8 mouse cellular contexts compared by ENCODE assay signal in the genomic region with DNA sequence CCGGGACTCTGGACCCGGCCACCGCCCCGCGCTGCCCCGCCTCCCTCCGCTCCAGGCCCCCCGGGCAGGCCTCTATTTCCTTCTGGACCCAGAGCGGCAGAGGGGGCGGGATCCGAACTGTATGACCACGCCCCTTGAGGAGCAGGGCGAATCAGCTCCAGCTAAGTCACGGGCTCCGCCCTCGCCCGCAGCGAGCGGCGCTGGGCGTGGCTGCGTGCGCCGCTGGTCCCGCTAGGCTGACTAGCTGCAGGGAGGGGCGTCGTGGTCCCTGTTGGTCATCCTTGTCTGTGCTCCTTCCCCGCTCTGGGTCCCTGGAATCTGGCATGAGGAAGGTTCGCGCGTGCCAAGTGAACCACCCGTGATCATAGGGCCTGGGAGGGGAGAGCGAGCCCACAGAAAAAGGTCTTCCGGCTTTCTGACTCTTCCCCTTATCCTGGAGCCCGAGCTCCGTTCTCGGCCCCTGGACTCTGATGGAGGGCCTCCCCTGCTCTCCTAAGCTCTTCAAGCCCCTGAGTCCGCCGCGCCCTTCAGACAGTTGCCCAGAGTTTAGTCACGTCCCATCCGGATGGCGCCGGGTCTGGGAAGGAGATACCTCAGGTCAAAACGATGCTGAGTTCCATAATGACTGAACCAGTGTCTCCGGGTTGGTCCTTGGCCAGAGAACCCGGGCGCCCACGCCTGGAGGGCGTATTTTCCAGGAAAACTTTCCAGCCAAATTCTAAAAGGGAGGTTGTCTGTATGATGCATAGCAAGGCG. TPM values are rescaled to one million over a fixed set of nuclear protein-coding genes. Genes with fewer than 3 reads are reported as not detected.
A peak's percentile ranks its signal among the peaks of the same experiment; 100 is the strongest.
DNase-seq lines count a peak whose midpoint lies in the region; ATAC-seq and TF ChIP-seq lines count a peak whose summit lies in the region.

Gene Ugdh (minus strand): TSS at position 144 of the 756 bp plus-strand sequence.

- DNase-seq in A20 (ENCODE audit: low read depth, low spot score) = peak; percentile 96
- DNase-seq in heart, embryonic 10.5 days (ENCODE audit: low spot score) = peak; percentile 99
- peak; percentile 99 for DNase-seq in liver
- DNase-seq in spleen, postnatal 4 days (ENCODE audit: low spot score in 2 of 2) = peak; percentile 96 to 98

- peak within 1 kb of the TSS; percentile 77 for H3K9ac ChIP-seq in kidney, embryonic 15.5 days

- TF ChIP-seq POLR2A in bone marrow macrophage, adult 2 months (IDR thresholded peaks at IDR 0.05; ENCODE audit: borderline replicate concordance, low read depth, low read length) = peak; percentile 64; the same call in 1 of the 2 replicates
- TF ChIP-seq POLR2A in embryonic fibroblast, embryonic 13.5 days (IDR thresholded peaks at IDR 0.05; ENCODE audit: low read depth, low read length) = peak; percentile 94

- peak within 1 kb of the TSS; percentile 79 for H3K4me2 ChIP-seq in kidney, embryonic 15.5 days

- no peaks in the 10 kb centered on the region for H3K9me3 ChIP-seq in heart, embryonic 10.5 days
- H3K9me3 ChIP-seq in kidney, embryonic 15.5 days (replicated peaks) = no peaks in the 10 kb centered on the region

- ATAC-seq in kidney, embryonic 15.5 days (replicated peaks; ENCODE audit: low FRiP score) = peak; percentile 99
- ATAC-seq in monocyte, adult 5-6 weeks (replicated peaks; ENCODE audit: insufficient number of reproducible peaks, low FRiP score, low TSS enrichment, poor library complexity, severe bottlenecking) = peak; percentile 96

- under 1% methylated on average over 51 of the region's 51 CpGs for WGBS in heart, embryonic 10.5 days
- 0% methylated on average over 50 of the region's 51 CpGs for WGBS in kidney, embryonic 15.5 days

- H3K36me3 ChIP-seq in heart, embryonic 10.5 days = peaks cover 3% of the 10 kb centered on the region; the same call in 1 of the 2 replicates
- H3K36me3 ChIP-seq in kidney, embryonic 15.5 days = no peaks in the 10 kb centered on the region

- H3K4me3 ChIP-seq in bone marrow macrophage, adult 2 months (ENCODE audit: insufficient read depth, low read length) = peak within 1 kb of the TSS; percentile 89
- H3K4me3 ChIP-seq in embryonic fibroblast, embryonic 13.5 days (ENCODE audit: insufficient read depth, low read length) = peak within 1 kb of the TSS; percentile 86
- peak within 1 kb of the TSS; percentile 81 for H3K4me3 ChIP-seq in heart, embryonic 10.5 days
- peak within 1 kb of the TSS; percentile 82 for H3K4me3 ChIP-seq in kidney, embryonic 15.5 days (replicated peaks)

- no peak for TF ChIP-seq CTCF in bone marrow macrophage, adult 2 months (IDR thresholded peaks at IDR 0.05; ENCODE audit: low read depth, low read length)
- TF ChIP-seq CTCF in embryonic fibroblast, embryonic 13.5 days (IDR thresholded peaks at IDR 0.05; ENCODE audit: borderline replicate concordance, insufficient read depth, low read length) = no peak; the same call in 1 of the 2 replicates

- peaks cover 20% of the 10 kb centered on the region for H3K4me1 ChIP-seq in bone marrow macrophage, adult 2 months (ENCODE audit: control insufficient read depth, insufficient read depth, low read length)
- H3K4me1 ChIP-seq in embryonic fibroblast, embryonic 13.5 days (ENCODE audit: control insufficient read depth, insufficient read depth, low read length) = peaks cover 14% of the 10 kb centered on the region
- peaks cover 33% of the 10 kb centered on the region for H3K4me1 ChIP-seq in heart, embryonic 10.5 days
- H3K4me1 ChIP-seq in kidney, embryonic 15.5 days = peaks cover 13% of the 10 kb centered on the region; the same call in 1 of the 2 replicates

- H3K27me3 ChIP-seq in heart, embryonic 10.5 days (ENCODE audit: insufficient read depth, poor library complexity, severe bottlenecking) = no peaks in the 10 kb centered on the region
- no peaks in the 10 kb centered on the region for H3K27me3 ChIP-seq in kidney, embryonic 15.5 days

- H3K27ac ChIP-seq in bone marrow macrophage, adult 2 months (ENCODE audit: insufficient read depth, low read depth, low read length) = peak within 1 kb of the TSS; percentile 69
- H3K27ac ChIP-seq in embryonic fibroblast, embryonic 13.5 days (ENCODE audit: insufficient read depth, low read length) = peak within 1 kb of the TSS; percentile 96
- peak within 1 kb of the TSS; percentile 92 for H3K27ac ChIP-seq in heart, embryonic 10.5 days
- H3K27ac ChIP-seq in kidney, embryonic 15.5 days = peak within 1 kb of the TSS; percentile 93

RNA-seq across cellular contexts. Expression of gene Ugdh, which starts in this region (rescaled TPM):
- 42.8 and 52.7 TPM in 2 replicates for polyA plus RNA-seq in bone marrow macrophage, adult 2 months (2012; ENCODE audit: insufficient read depth, insufficient read length, missing spikeins)
- 127 and 148 TPM in 2 replicates for polyA plus RNA-seq in embryonic fibroblast, embryonic 13.5 days (2011; ENCODE audit: insufficient read length, low read depth, missing spikeins)
- 99.8 and 135 TPM in 2 replicates for polyA plus RNA-seq in heart, embryonic 10.5 days (2016; fragmentation: Nextera tagmentation; extraction: Ambion mirVana)
- 92.0 and 97.3 TPM in 2 replicates for polyA plus RNA-seq in kidney, embryonic 15.5 days (2015; fragmentation: Nextera tagmentation; extraction: Ambion mirVana)
- 25.5 to 55.3 TPM (median 29.2 TPM) in 3 replicates for total RNA-seq in monocyte, adult 5-6 weeks (2017)

Comparison
In these comparisons a context has a peak if more than half of its experiments do, and no peak if none do; other contexts are left out.
1. Peak in every context shown above with its lines: DNase-seq, ATAC-seq, H3K4me3 ChIP-seq and H3K27ac ChIP-seq.